Mouse (Mus musculus): Measurements from ENCODE around the gene Saa3.
"Not testable (repeated sequence)": the region's sequence is repeated elsewhere in the genome, so short reads cannot be mapped to it uniquely, and the experiment has no call there.

Gene Saa3

GRCm38 (mm10) chr7:46716897-46717296, 1.4 kb upstream of the Saa3 start:
- in situ Hi-C loops (cut with MboI; ENCODE audit: unreplicated experiment in 2 of 2), result loop anchor here in 1 of 2 experiments (10.0 to 25.0 kb wide), 2 partner anchors 52 to 430 kb away; no protein-coding TSS in a partner anchor

GRCm38 (mm10) chr7:46714518-46714917, 982 bp downstream of the Saa3 start:
- in situ Hi-C loops (cut with MboI; ENCODE audit: unreplicated experiment in 2 of 2), result loop anchor here (5.0 to 25.0 kb wide), 6 partner anchors 50 to 427 kb away; no protein-coding TSS in a partner anchor

- in situ Hi-C loops (cut with MboI; ENCODE audit: unreplicated experiment in 2 of 2), result loop anchor here (5.0 to 25.0 kb wide), 6 partner anchors 47 to 425 kb away; no protein-coding TSS in a partner anchor
Measured at GRCm38 (mm10) chr7:46712250-46712649, 3.2 kb downstream of the Saa3 start.

- in situ Hi-C loops (cut with MboI; ENCODE audit: unreplicated experiment in 2 of 2), result loop anchor here (5.0 to 25.0 kb wide), 6 partner anchors 46 to 423 kb away; no protein-coding TSS in a partner anchor
Measured at GRCm38 (mm10) chr7:46710390-46710844, 5.1 kb downstream of the Saa3 start, which contains the start of gene Saal1. TSS of gene Saal1 (minus strand) at chr7:46710680.

- in situ Hi-C loops (cut with MboI; ENCODE audit: unreplicated experiment in 2 of 2), result loop anchor here in 1 of 2 experiments (25.0 kb wide), 1 partner anchor 413 kb away; no protein-coding TSS in a partner anchor
Measured at GRCm38 (mm10) chr7:46700521-46701025, 14.9 kb downstream of the Saa3 start.

GRCm38 (mm10) chr7:46696754-46697153, 18.7 kb downstream of the Saa3 start:
- in situ Hi-C loops (cut with MboI; ENCODE audit: unreplicated experiment in 2 of 2), result no loop called here

GRCm38 (mm10) chr7:46686827-46687226, 28.7 kb downstream of the Saa3 start:
- in situ Hi-C loops (cut with MboI; ENCODE audit: unreplicated experiment in 2 of 2), result no loop called here

GRCm38 (mm10) chr7:46680732-46681131, 34.8 kb downstream of the Saa3 start:
- in situ Hi-C loops (cut with MboI; ENCODE audit: unreplicated experiment in 2 of 2), result no loop called here

- in situ Hi-C loops (cut with MboI; ENCODE audit: unreplicated experiment in 2 of 2), result not testable (repeated sequence)
Measured at GRCm38 (mm10) chr7:46679044-46679443, 36.5 kb downstream of the Saa3 start.

- in situ Hi-C loops (cut with MboI; ENCODE audit: unreplicated experiment in 2 of 2), result no loop called here
Measured at GRCm38 (mm10) chr7:46678417-46678816, 37.1 kb downstream of the Saa3 start.

- in situ Hi-C loops (cut with MboI; ENCODE audit: unreplicated experiment in 2 of 2), result no loop called here
Measured at GRCm38 (mm10) chr7:46676808-46677360, 38.6 kb downstream of the Saa3 start.

GRCm38 (mm10) chr7:46675886-46676285, 39.6 kb downstream of the Saa3 start:
- in situ Hi-C loops (cut with MboI; ENCODE audit: unreplicated experiment in 2 of 2), result no loop called here

- in situ Hi-C loops (cut with MboI; ENCODE audit: unreplicated experiment in 2 of 2), result no loop called here
Measured at GRCm38 (mm10) chr7:46675061-46675460, 40.4 kb downstream of the Saa3 start.

GRCm38 (mm10) chr7:46672160-46672672, 43.3 kb downstream of the Saa3 start, which contains the start of gene Tph1:
TSS of gene Tph1 (minus strand) at chr7:46672537.
- in situ Hi-C loops (cut with MboI; ENCODE audit: unreplicated experiment in 2 of 2), result no loop called here

- in situ Hi-C loops (cut with MboI; ENCODE audit: unreplicated experiment in 2 of 2), result loop anchor here in 1 of 2 experiments (10.0 kb wide), 1 partner anchor 48 kb away; the partner anchor contains the start of genes Saa3 and Saal1
Measured at GRCm38 (mm10) chr7:46667256-46667655, 48.2 kb downstream of the Saa3 start.

GRCm38 (mm10) chr7:46665236-46665635, 50.3 kb downstream of the Saa3 start:
- in situ Hi-C loops (cut with MboI; ENCODE audit: unreplicated experiment in 2 of 2), result loop anchor here in 1 of 2 experiments (10.0 kb wide), 1 partner anchor 50 kb away; the partner anchor contains the start of genes Saa3 and Saal1
